Mouse (Mus musculus): Measurements from ENCODE around the gene Klk7.

- TF ChIP-seq CTCF (IDR thresholded peaks at IDR 0.05; ENCODE audit: low read depth, low read length) (no peak), EP300 (IDR thresholded peaks at IDR 0.05; ENCODE audit: insufficient read depth, low read depth, low read length) (no peak), POLR2A (IDR thresholded peaks at IDR 0.05; ENCODE audit: insufficient read depth, low read length) (no peak)
Observed at GRCm38 (mm10) chr7:43841701-43842100, 30.6 kb downstream of the Klk7 start, which contains the start of gene Klk5.

Measured in ES-Bruce4 (cell line).